Mouse (Mus musculus) limb, embryonic 11.5 days (tissue): ENCODE results near the gene Fbxo7. TPM values are rescaled to one million over a fixed set of nuclear protein-coding genes. Genes with fewer than 3 reads are reported as not detected.

Source experiments
- ATAC-seq: fragments of 200-750 bp; cut with Nextera tagmentation; 2 replicates; pipeline ENCODE4 v1.8.0; 2017; ENCODE audit warnings: low read depth; ENCODE audit not compliant: insufficient number of reproducible peaks, low FRiP score, low TSS enrichment
- DNase-seq: peaks from one replicate; pipeline ENCODE4 v3.0.0-alpha.2; 2015; ENCODE audit warnings: low spot score
- H3K27ac ChIP-seq: fragments of 300-500 bp; sonication (generic); replicated peaks from 2 replicates; pipeline ENCODE4 v1.5.1; 2014; ENCODE audit warnings: low read depth, mild to moderate bottlenecking, low read length
- H3K27me3 ChIP-seq: fragments of 300-500 bp; sonication (generic); 2 replicates; pipeline ENCODE4 v1.6.1; 2014; ENCODE audit warnings: mild to moderate bottlenecking, low read length, mixed read lengths; ENCODE audit not compliant: control insufficient read depth, insufficient read depth
- H3K36me3 ChIP-seq: fragments of 300-500 bp; sonication (generic); 2 replicates; pipeline ENCODE4 v1.6.1; 2014; ENCODE audit warnings: mild to moderate bottlenecking, low read length, moderate library complexity, mixed read lengths; ENCODE audit not compliant: control insufficient read depth, insufficient read depth
- H3K4me1 ChIP-seq: fragments of 300-500 bp; sonication (generic); 2 replicates; pipeline ENCODE4 v1.6.1; 2014; ENCODE audit warnings: low read length, mixed read lengths; ENCODE audit not compliant: control insufficient read depth, insufficient read depth
- H3K4me2 ChIP-seq: fragments of 300-500 bp; sonication (generic); 2 replicates; pipeline ENCODE4 v1.6.1; 2014; ENCODE audit warnings: low read depth, mild to moderate bottlenecking, moderate library complexity; ENCODE audit not compliant: severe bottlenecking
- H3K4me3 ChIP-seq: fragments of 300-500 bp; sonication (generic); 2 replicates; pipeline ENCODE4 v1.5.1; 2014; ENCODE audit warnings: low read depth, low read length
- H3K9ac ChIP-seq: fragments of 300-500 bp; sonication (generic); 2 replicates; pipeline ENCODE4 v1.6.1; 2014; ENCODE audit warnings: mild to moderate bottlenecking, low read length
- H3K9me3 ChIP-seq: fragments of 300-500 bp; sonication (generic); 2 replicates; pipeline ENCODE4 v1.6.1; 2016; ENCODE audit warnings: low read length; ENCODE audit not compliant: control insufficient read depth
- WGBS: fragments of 180-500 bp; shearing (Covaris S2); extraction: QIAGEN DNeasy Blood & Tissue Kit; methylation state at CpG from one replicate; pipeline ENCODE4 v1.1.7; 2014; 5-methylcytosine and 5-hydroxymethylcytosine counted together
- polyA plus RNA-seq: library from polyadenylated mRNA; unstranded; fragments of >200 nt; fragmentation: Nextera tagmentation; extraction: Ambion mirVana; gene quantifications from 2 replicates; pipeline ENCODE4 v1.2.1, GENCODE M21; 2014

The Fbxo7 gene
- polyA plus RNA-seq, 1 experiment from 2014 or later, result 24.0 TPM

DNA sequence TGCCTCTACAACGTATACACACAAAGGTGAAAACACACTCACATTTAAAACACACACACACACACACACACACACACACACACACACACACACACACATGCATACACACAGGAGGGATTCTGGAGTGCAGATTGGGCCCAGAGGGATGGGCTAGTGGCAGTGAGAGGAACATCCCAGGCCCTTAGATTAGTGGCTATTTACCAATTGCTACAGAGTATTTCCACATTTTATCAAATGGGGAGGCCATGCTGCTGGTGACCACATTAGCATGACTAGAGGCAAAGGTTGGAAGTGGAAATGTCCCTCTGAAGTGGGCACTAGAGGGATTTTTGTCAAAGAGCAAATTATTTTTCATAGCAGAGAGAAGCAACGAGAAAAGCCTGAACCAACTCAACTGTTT is 12.1 kb upstream of the Fbxo7 start:
- H3K4me1 ChIP-seq, result no peaks in the 10 kb centered on the region
- H3K36me3 ChIP-seq, result no peaks in the 10 kb centered on the region
- no peaks in the 10 kb centered on the region for H3K27me3 ChIP-seq
- H3K9ac ChIP-seq, result no peak overlapping the region
- ATAC-seq, result no peak
- H3K9me3 ChIP-seq, result no peaks in the 10 kb centered on the region
- H3K4me3 ChIP-seq, result no peak overlapping the region
- DNase-seq, result no peak
- no peak overlapping the region for H3K4me2 ChIP-seq
- H3K27ac ChIP-seq, result no peak overlapping the region
- WGBS, result 94% methylated on average over 2 of the region's 2 CpGs

DNA sequence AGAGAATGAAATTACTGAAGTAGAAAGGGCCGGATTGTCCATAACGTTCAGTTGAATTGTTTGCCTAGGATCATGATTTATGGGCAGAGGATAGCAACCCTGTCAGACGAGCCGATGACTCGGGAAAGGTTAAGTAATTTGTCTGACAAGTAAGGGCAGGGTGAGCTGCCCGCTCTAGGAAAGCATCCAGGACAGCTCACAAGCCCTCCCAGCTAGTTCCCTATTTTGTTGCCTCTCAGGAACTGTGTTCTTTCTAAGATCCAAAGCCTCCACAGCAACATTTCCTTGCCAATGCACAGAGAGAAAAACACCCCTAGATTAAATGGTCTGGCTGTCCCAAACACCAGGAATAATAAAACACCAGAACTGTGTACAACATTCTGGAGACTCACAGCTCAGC is 11.1 kb upstream of the Fbxo7 start:
- WGBS, result 26% methylated on average over 6 of the region's 6 CpGs
- DNase-seq (no peak), ATAC-seq (no peak)
- H3K27me3 ChIP-seq, result no peaks in the 10 kb centered on the region
- no peaks in the 10 kb centered on the region for H3K9me3 ChIP-seq
- no peaks in the 10 kb centered on the region for H3K36me3 ChIP-seq
- H3K9ac ChIP-seq, result no peak overlapping the region
- no peak overlapping the region for H3K27ac ChIP-seq
- H3K4me1 ChIP-seq, result no peaks in the 10 kb centered on the region
- no peak overlapping the region for H3K4me3 ChIP-seq
- H3K4me2 ChIP-seq, result no peak overlapping the region

DNA sequence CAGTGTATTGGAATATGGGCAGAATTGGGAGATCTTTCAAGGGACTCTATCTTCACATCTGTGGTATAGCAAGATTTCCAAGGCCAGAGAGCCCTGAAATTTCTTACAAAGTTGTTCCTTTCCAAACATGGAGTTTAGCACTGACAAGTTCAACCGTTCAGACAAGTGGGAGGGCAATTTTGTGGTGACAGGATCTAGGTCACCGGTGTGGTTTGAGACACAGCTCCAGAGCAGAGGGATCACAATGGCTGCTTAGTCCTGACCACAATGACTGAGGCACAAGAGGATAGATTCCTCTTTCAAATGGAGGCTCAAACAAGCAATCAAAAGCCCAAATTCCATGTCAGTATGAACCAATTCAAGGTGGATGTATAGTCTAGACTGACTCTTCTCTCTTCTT is 10.6 kb upstream of the Fbxo7 start:
- no peaks in the 10 kb centered on the region for H3K4me1 ChIP-seq
- H3K4me3 ChIP-seq, result no peak overlapping the region
- no peaks in the 10 kb centered on the region for H3K36me3 ChIP-seq
- 84% methylated on average over 2 of the region's 2 CpGs for WGBS
- no peak overlapping the region for H3K27ac ChIP-seq
- no peaks in the 10 kb centered on the region for H3K27me3 ChIP-seq
- DNase-seq (no peak), ATAC-seq (no peak)
- H3K9me3 ChIP-seq, result no peaks in the 10 kb centered on the region
- H3K4me2 ChIP-seq, result no peak overlapping the region
- no peak overlapping the region for H3K9ac ChIP-seq

GRCm38 (mm10) chr10:86011781-86012180 is 10.0 kb upstream of the Fbxo7 start, which contains the start of gene Bpifc:
Bpifc (minus strand) TSS chr10:86011895.
- no peaks in the 10 kb centered on the region for H3K4me1 ChIP-seq
- H3K9me3 ChIP-seq, result no peaks in the 10 kb centered on the region
- no peak within 1 kb of the TSS for H3K27ac ChIP-seq
- no peak within 1 kb of the TSS for H3K9ac ChIP-seq
- no peak within 1 kb of the TSS for H3K4me2 ChIP-seq
- WGBS, result 86% methylated on average over 2 of the region's 2 CpGs
- no peak for DNase-seq
- no peaks in the 10 kb centered on the region for H3K27me3 ChIP-seq
- ATAC-seq, result no peak
- H3K36me3 ChIP-seq, result no peaks in the 10 kb centered on the region
- H3K4me3 ChIP-seq, result no peak within 1 kb of the TSS

DNA sequence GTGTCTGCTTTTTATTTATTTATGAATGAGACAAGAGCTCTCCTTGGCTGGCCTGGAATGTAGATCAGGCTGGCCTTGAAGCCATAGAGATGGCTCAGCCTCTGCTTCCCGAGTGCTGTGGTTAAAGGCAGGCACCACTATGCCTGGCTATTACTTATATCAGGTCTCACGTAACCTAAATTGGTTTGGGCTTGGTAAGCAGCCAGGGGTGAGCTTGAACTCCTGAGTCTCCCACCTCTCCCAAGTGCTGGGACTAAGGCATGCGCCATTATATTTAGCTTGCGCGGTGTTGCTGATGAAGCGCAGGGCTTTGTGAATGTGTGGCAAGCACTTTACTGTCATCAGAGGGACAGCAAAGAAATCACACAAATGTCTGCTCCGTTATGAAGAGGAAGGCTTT is 4.0 kb upstream of the Fbxo7 start:
- 95% methylated on average over 7 of the region's 7 CpGs for WGBS
- DNase-seq (no peak), ATAC-seq (no peak)
- Histone ChIP-seq H3K4me3 (no peak overlapping the region), H3K9me3 (no peaks in the 10 kb centered on the region), H3K36me3 (no peaks in the 10 kb centered on the region), H3K4me1 (no peaks in the 10 kb centered on the region), H3K27me3 (no peaks in the 10 kb centered on the region), H3K4me2 (no peak overlapping the region), H3K27ac (no peak overlapping the region), H3K9ac (no peak overlapping the region)

- Histone ChIP-seq H3K4me3 (no peak overlapping the region), H3K27ac (no peak overlapping the region), H3K27me3 (no peaks in the 10 kb centered on the region), H3K9me3 (no peaks in the 10 kb centered on the region), H3K4me1 (no peaks in the 10 kb centered on the region), H3K9ac (no peak overlapping the region), H3K36me3 (no peaks in the 10 kb centered on the region), H3K4me2 (no peak overlapping the region)
- no peak for ATAC-seq
- 42% methylated on average over 5 of the region's 5 CpGs for WGBS
- no peak for DNase-seq
Measured at GRCm38 (mm10) chr10:86018813-86019212, 3.0 kb upstream of the Fbxo7 start.

DNA sequence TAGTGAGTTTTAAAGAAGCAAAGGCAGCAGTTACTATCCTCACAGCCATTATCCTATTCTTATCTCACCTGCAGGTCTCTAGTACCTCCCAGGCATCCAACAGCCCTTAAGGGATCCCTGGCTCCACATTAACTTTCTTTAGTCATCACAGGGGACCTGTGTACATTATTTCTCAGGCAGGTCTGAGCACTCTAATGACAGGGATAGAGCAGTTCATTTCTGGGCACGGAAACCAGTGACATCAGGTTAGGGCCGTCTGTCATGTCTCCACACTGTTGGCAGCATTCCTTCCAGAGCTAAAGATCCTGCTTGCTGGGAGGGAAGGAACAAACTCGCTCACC is 394 bp upstream of the Fbxo7 start:
- DNase-seq (no peak), ATAC-seq (peak; percentile 49)
- Histone ChIP-seq H3K4me1 (no peaks in the 10 kb centered on the region), H3K4me3 (peak overlapping the region; percentile 64; the same call in 1 of the 2 replicates), H3K27me3 (no peaks in the 10 kb centered on the region), H3K9me3 (no peaks in the 10 kb centered on the region), H3K4me2 (peak overlapping the region; percentile 76; the same call in 1 of the 2 replicates), H3K36me3 (no peaks in the 10 kb centered on the region), H3K9ac (no peak overlapping the region; the same call in 1 of the 2 replicates), H3K27ac (no peak overlapping the region)
- 0% methylated on average over 3 of the region's 3 CpGs for WGBS

DNA sequence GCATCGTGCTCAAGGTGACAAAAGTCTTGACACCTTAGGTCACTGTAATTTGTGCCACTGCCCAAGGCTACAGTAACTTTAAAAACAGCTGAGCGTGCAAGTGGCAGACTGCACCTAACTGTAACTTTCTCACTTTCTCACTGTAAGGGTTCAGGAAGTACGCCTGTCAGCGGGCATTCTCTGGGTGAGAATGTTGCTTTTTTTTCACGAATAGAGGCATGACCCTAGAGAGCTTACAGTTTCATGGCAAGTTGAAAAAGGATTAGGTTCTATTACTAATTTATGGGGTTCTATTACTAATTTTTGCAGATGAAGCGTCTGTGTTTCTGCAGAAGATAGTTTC is 673 bp downstream of the Fbxo7 start:
- H3K27me3 ChIP-seq, result no peaks in the 10 kb centered on the region
- ATAC-seq, result no peak
- H3K4me2 ChIP-seq, result peak overlapping the region; percentile 76
- DNase-seq, result no peak
- peak overlapping the region; percentile 68; the same call in 1 of the 2 replicates for H3K9ac ChIP-seq
- H3K27ac ChIP-seq, result no peak overlapping the region
- no peaks in the 10 kb centered on the region for H3K9me3 ChIP-seq
- no peaks in the 10 kb centered on the region for H3K36me3 ChIP-seq
- no peaks in the 10 kb centered on the region for H3K4me1 ChIP-seq
- WGBS, result 5% methylated on average over 6 of the region's 6 CpGs
- H3K4me3 ChIP-seq, result peak overlapping the region; percentile 64

DNA sequence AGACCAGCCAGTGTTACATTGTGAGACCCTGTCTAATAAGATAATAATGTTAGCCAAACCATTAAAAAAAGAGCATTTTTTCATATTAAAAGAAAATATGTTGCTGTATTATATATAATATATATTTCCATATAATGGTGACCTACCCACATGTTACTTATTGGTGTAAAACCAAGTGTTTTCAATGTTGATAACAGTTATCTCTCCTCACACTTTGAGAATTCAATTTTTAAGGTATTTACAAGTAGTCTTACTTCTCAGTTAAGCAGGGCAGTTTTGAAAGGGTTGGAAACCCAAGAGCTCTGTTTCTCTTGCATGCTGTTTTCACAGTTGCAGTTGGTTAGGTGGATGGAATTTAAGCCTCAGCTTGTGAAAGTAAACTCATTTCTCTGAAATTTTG is 1.4 kb downstream of the Fbxo7 start:
- H3K27me3 ChIP-seq, result no peaks in the 10 kb centered on the region
- H3K4me1 ChIP-seq, result no peaks in the 10 kb centered on the region
- no peaks in the 10 kb centered on the region for H3K9me3 ChIP-seq
- ATAC-seq, result no peak
- no peak for DNase-seq
- H3K4me2 ChIP-seq, result no peak overlapping the region; the same call in 1 of the 2 replicates
- H3K36me3 ChIP-seq, result no peaks in the 10 kb centered on the region
- no peak overlapping the region for H3K27ac ChIP-seq
- no peak overlapping the region for H3K4me3 ChIP-seq
- no peak overlapping the region for H3K9ac ChIP-seq
